Mouse (Mus musculus) cerebellum, postnatal 4 days (tissue): ENCODE measurements at regions not wholly inside any gene's neighbourhood (a gene's known extent, or its start where the extent isn't known, plus 50 kb on each side); places are given as distances from the start of the nearest gene placed in this dataset.

Experiments
- DNase-seq, 2 experiments: peaks; one replicate each; pipeline ENCODE4 v3.0.0; 2022; ENCODE audit warnings: low spot score in 2 of 2, mixed read lengths in 1 of 2

DNA sequence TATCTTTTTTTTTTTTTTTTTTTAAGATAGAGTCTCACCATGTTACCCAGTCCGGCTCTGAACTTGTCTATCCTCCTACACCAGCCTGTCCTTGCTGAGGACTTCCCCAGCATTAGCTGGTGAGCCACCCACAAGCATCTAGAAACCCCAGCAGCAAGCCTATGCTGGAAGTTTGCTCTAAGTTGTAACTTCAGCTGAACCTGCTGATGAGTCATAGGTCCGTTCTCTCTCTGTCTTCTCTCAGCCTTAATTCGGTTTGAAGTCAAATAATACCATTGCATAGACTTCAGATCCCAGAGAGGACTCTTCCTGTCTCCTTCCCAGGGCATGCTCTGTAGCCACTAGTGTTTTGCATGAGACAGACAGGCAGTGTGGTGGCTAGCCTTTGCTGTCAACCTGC is 68.3 kb upstream of the Myrip start:
- DNase-seq: no peak

DNA sequence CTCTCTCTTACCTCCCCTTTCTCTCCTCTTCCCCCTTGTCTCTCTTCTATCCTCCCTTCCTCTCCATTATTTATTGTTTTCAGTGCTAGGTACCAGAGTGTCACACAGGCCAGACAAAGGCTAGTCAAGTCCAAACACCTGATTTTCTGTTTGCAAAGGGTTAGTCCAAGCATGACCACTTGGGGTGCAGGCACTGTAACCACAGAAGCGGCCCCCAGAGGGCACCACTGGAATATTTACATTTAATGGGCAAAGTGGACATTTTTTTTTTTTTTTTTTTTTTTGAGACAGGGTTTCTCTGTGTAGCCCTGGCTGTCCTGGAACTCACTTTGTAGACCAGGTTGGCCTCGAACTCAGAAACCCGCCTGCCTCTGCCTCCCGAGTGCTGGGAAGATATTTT is 66.3 kb upstream of the Myrip start:
- peak in 1 of 2 experiments; percentile 11 for DNase-seq

DNA sequence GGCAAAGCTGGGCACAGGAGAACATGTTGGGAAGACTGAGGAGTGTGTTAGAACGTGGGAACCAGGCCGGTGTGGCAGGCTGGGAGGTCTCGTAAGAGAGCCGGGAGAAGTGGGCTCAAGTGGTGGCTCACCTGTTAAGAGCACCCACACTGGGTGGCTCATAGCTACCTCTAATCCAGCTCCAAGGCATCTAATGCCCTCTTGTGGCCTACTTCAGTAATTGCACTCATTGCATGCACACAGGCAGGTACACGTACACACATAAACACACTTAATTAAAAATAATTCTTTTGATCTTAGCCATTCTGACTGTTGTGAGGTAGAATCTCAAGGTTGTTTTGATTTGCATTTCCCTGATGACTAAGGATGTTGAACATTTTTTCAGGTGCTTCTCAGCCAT is 55.9 kb upstream of the Myrip start:
- DNase-seq: no peak

DNA sequence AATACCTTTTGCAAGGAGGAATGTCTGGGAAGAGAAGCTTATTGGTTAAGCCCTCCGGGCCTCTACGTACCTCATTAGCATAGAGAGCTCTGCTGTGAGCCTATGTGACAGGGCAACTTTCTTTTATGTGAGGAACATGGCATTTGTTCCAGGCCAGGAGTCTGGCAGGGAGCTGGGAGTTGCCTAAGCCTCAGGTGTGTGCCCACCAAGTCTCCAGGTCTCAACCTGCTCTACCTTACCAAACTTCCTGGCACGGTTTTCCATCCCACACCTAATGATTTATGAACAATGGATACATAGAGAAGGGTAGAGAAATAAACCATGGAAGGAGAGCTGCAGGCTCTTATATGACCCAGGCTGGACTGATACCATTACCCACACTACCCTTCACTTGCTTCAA is 52.6 kb upstream of the Myrip start:
- no peak for DNase-seq
